Mouse (Mus musculus) embryonic facial prominence, embryonic 11.5 days (tissue): ENCODE measurements around the gene Mc1r. TPM values are rescaled to one million over a fixed set of nuclear protein-coding genes. Genes with fewer than 3 reads are reported as not detected.

Source experiments
- ATAC-seq: fragments of 200-750 bp; cut with Nextera tagmentation; replicated peaks from 2 replicates; pipeline ENCODE4 v1.8.0; 2017; ENCODE audit warnings: low read depth; ENCODE audit not compliant: insufficient number of reproducible peaks, low FRiP score, low TSS enrichment
- DNase-seq: peaks from one replicate; pipeline ENCODE4 v3.0.0-alpha.2; 2015; ENCODE audit warnings: low spot score
- H3K27ac ChIP-seq: fragments of 300-500 bp; sonication (generic); replicated peaks from 2 replicates; pipeline ENCODE4 v1.5.1; 2014; ENCODE audit warnings: mild to moderate bottlenecking, low read depth, low read length, control low read depth
- H3K27me3 ChIP-seq: fragments of 300-500 bp; sonication (generic); 2 replicates; pipeline ENCODE4 v1.6.1; 2014; ENCODE audit warnings: mild to moderate bottlenecking, low read length, moderate library complexity, mixed read lengths; ENCODE audit not compliant: control insufficient read depth, insufficient read depth
- H3K36me3 ChIP-seq: fragments of 300-500 bp; sonication (generic); replicated peaks from 2 replicates; pipeline ENCODE4 v1.6.1; 2014; ENCODE audit warnings: low read depth, mild to moderate bottlenecking, low read length, moderate library complexity, mixed read lengths; ENCODE audit not compliant: control insufficient read depth, insufficient read depth
- H3K4me1 ChIP-seq: fragments of 300-500 bp; sonication (generic); 2 replicates; pipeline ENCODE4 v1.6.1; 2014; ENCODE audit warnings: low read length, mixed read lengths; ENCODE audit not compliant: control insufficient read depth, insufficient read depth
- H3K4me2 ChIP-seq: fragments of 300-500 bp; sonication (generic); 2 replicates; pipeline ENCODE4 v1.6.1; 2014; ENCODE audit warnings: low read depth, mild to moderate bottlenecking, control low read depth, low read length, moderate library complexity
- H3K4me3 ChIP-seq: fragments of 300-500 bp; sonication (generic); 2 replicates; pipeline ENCODE4 v1.5.1; 2014; ENCODE audit warnings: low read depth, low read length, control low read depth
- H3K9ac ChIP-seq: fragments of 300-500 bp; sonication (generic); replicated peaks from 2 replicates; pipeline ENCODE4 v1.6.1; 2014; ENCODE audit warnings: mild to moderate bottlenecking, control low read depth, low read length
- H3K9me3 ChIP-seq: fragments of 300-500 bp; sonication (generic); replicated peaks from 2 replicates; pipeline ENCODE4 v1.6.1; 2016; ENCODE audit warnings: mild to moderate bottlenecking, low read length, inconsistent platforms, mixed read lengths; ENCODE audit not compliant: control insufficient read depth
- WGBS: fragments of 180-500 bp; shearing (Covaris S2); extraction: QIAGEN DNeasy Blood & Tissue Kit; methylation state at CpG from one replicate; pipeline ENCODE4 v1.1.7; 2014; 5-methylcytosine and 5-hydroxymethylcytosine counted together
- polyA plus RNA-seq: library from polyadenylated mRNA; unstranded; fragments of >200 nt; fragmentation: Nextera tagmentation; extraction: Ambion mirVana; gene quantifications from 2 replicates; pipeline ENCODE4 v1.2.1, GENCODE M21; 2014

The Mc1r gene
- polyA plus RNA-seq, 1 experiment from 2014 or later: not detected

DNA sequence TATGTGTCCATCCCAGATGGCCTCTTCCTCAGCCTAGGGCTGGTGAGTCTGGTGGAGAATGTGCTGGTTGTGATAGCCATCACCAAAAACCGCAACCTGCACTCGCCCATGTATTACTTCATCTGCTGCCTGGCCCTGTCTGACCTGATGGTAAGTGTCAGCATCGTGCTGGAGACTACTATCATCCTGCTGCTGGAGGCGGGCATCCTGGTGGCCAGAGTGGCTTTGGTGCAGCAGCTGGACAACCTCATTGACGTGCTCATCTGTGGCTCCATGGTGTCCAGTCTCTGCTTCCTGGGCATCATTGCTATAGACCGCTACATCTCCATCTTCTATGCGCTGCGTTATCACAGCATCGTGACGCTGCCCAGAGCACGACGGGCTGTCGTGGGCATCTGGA, 705 bp downstream of the Mc1r start:
- 93% methylated on average over 13 of the region's 13 CpGs for WGBS

DNA sequence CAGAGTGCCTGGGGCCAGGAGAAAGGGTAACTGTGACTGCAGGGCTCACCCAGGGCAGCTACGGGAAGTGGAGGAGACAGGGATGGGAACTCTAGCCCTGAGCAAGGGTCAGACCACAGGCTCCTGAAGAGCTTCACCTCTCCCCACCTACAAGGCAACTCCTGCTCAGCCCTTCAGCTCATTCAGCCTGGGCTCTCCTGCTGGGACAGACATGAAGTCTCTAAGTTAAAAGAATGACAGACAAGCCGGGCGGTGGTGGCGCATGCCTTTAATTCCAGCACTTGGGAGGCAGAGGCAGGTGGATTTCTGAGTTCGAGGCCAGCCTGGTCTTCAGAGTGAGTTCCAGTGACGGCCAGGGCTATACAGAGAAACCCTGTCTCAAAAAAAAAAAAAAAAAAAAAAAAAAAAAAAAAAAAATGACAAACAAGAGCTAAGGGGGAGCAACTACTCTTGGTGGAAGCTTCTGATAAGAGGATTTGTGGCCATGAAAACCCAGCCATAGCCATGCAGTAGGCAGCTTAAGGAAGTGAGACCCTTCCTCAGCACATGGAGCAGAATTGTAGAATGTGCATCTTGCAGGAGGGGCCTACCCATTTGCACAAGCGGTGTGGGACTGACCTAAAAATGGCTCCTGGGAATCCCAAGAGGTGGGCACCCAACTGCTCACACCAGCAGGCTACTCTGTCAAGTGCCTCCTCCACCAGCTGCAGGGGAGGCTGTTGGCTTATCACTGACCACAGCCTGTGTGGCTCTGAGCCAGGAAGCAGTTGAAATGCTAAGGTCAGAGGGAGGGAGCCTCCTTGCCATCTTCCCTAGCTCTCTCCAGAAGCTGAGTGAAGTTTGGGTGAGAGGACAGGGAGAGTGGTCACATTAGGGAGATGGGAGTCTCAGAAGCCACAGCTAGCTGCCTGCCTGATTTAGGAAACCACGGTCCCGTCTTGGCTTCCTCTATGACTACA, 2.0 kb downstream of the Mc1r start:
- Histone ChIP-seq H3K27me3 (peaks cover 42% of the 10 kb centered on the region), H3K36me3 (no peaks in the 10 kb centered on the region), H3K4me3 (no peak overlapping the region), H3K4me1 (no peaks in the 10 kb centered on the region), H3K27ac (no peak overlapping the region), H3K9ac (no peak overlapping the region), H3K4me2 (no peak overlapping the region), H3K9me3 (no peaks in the 10 kb centered on the region)
- DNase-seq (no peak), ATAC-seq (no peak)
- 74% methylated on average over 9 of the region's 9 CpGs for WGBS

More for the DNA sequence above, 705 bp downstream of the Mc1r start:
- Histone ChIP-seq H3K9ac (no peak overlapping the region), H3K27ac (no peak overlapping the region), H3K4me1 (no peaks in the 10 kb centered on the region), H3K36me3 (no peaks in the 10 kb centered on the region; the same call in 1 of the 2 replicates), H3K9me3 (no peaks in the 10 kb centered on the region), H3K27me3 (peaks cover 31% of the 10 kb centered on the region), H3K4me2 (no peak overlapping the region), H3K4me3 (no peak overlapping the region)
- DNase-seq: no peak
- ATAC-seq: no peak

GRCm38 (mm10) chr8:123410049-123410587, 3.2 kb downstream of the Mc1r start:
- Histone ChIP-seq H3K9me3 (no peaks in the 10 kb centered on the region), H3K4me3 (no peak overlapping the region), H3K27me3 (peaks cover 45% of the 10 kb centered on the region), H3K36me3 (no peaks in the 10 kb centered on the region), H3K4me2 (no peak overlapping the region; the same call in 1 of the 2 replicates), H3K9ac (no peak overlapping the region; the same call in none of the 2 replicates), H3K27ac (no peak overlapping the region), H3K4me1 (no peaks in the 10 kb centered on the region)
- ATAC-seq (no peak), DNase-seq (peak; percentile 40)
- 53% methylated on average over 8 of the region's 8 CpGs for WGBS

- Histone ChIP-seq H3K9ac (peak overlapping the region; percentile 66), H3K36me3 (no peaks in the 10 kb centered on the region), H3K27me3 (peaks cover 45% of the 10 kb centered on the region), H3K9me3 (no peaks in the 10 kb centered on the region), H3K4me2 (peak overlapping the region; percentile 57), H3K4me1 (no peaks in the 10 kb centered on the region), H3K27ac (peak overlapping the region; percentile 41; the same call in 1 of the 2 replicates), H3K4me3 (peak overlapping the region; percentile 45)
- DNase-seq (no peak), ATAC-seq (peak; percentile 16; the same call in 1 of the 2 replicates)
- 12% methylated on average over 11 of the region's 11 CpGs for WGBS
These were observed 3.9 kb downstream of the Mc1r start for GRCm38 (mm10) chr8:123410788-123411187.

DNA sequence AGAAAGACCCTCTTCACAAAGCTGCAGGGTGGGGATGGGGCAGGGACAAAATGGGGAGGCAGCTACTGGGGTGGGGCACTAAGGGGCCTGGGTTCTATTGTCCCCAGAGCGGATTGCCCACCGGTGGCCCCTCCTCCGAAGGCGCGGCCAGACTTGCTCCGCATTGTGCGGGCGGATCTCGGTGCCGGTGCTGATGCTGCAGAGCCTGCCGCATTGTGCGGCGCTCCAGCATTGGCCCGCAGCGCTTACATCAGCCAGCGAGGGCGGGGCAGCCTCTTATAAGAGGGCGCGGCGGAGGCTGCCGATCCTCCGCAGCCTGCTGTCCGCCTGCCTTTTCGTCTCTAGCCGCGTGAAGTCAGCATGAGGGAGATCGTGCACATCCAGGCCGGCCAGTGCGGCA, 4.3 kb downstream of the Mc1r start, which contains the start of gene Tubb3:
TSS of gene Tubb3 (plus strand) at position 179 of the 400 bp plus-strand sequence.
- ATAC-seq: peak; percentile 86
- Histone ChIP-seq H3K9ac (peak within 1 kb of the TSS; percentile 66), H3K36me3 (no peaks in the 10 kb centered on the region), H3K27me3 (peaks cover 45% of the 10 kb centered on the region), H3K4me1 (no peaks in the 10 kb centered on the region), H3K27ac (peak within 1 kb of the TSS; percentile 41; the same call in 1 of the 2 replicates), H3K9me3 (no peaks in the 10 kb centered on the region), H3K4me3 (peak within 1 kb of the TSS; percentile 45), H3K4me2 (peak within 1 kb of the TSS; percentile 57)
- 0% methylated on average over 29 of the region's 29 CpGs for WGBS
- peak; percentile 87 for DNase-seq

- Histone ChIP-seq H3K27me3 (peaks cover 45% of the 10 kb centered on the region), H3K9ac (peak overlapping the region; percentile 6), H3K27ac (no peak overlapping the region; the same call in 1 of the 2 replicates), H3K9me3 (no peaks in the 10 kb centered on the region), H3K36me3 (no peaks in the 10 kb centered on the region), H3K4me2 (peak overlapping the region; percentile 57), H3K4me1 (no peaks in the 10 kb centered on the region), H3K4me3 (peak overlapping the region; percentile 45)
- WGBS: 7% methylated on average over 16 of the region's 16 CpGs
- DNase-seq (no peak), ATAC-seq (peak; percentile 3; the same call in 1 of the 2 replicates)
These were observed 4.9 kb downstream of the Mc1r start for GRCm38 (mm10) chr8:123411781-123412327.

- Histone ChIP-seq H3K4me2 (peak overlapping the region; percentile 8), H3K9me3 (no peaks in the 10 kb centered on the region), H3K36me3 (no peaks in the 10 kb centered on the region), H3K27me3 (peaks cover 45% of the 10 kb centered on the region), H3K9ac (peak overlapping the region; percentile 6; the same call in 1 of the 2 replicates), H3K4me3 (peak overlapping the region; percentile 45), H3K27ac (no peak overlapping the region; the same call in 1 of the 2 replicates), H3K4me1 (no peaks in the 10 kb centered on the region)
- peak; percentile 69 for DNase-seq
- WGBS: 0% methylated on average over 12 of the region's 12 CpGs
- peak; percentile 46; the same call in 1 of the 2 replicates for ATAC-seq
These were observed 5.8 kb downstream of the Mc1r start for GRCm38 (mm10) chr8:123412560-123413170.
